Comparison of ENCODE assay signal across 13 mouse cellular contexts in genomic region chr17:30116226-30116625, GRCm38 (mm10).
DNase-seq lines count a peak whose midpoint lies in the region; ATAC-seq and TF ChIP-seq lines count a peak whose summit lies in the region.
"Had no signal": no experiment of that assay in that cellular context is flagged by ENCODE, and none has a peak within 500 bp of the region (broad histone marks: within the 10 kb centered on the region; RNA-seq: fewer than 3 reads in every experiment).

No protein-coding gene starts in this region.

- H3K4me1 ChIP-seq in hindbrain, embryonic 12.5 days, result peaks cover 18% of the 10 kb centered on the region
- peaks cover 22% of the 10 kb centered on the region for H3K4me1 ChIP-seq in hindbrain, embryonic 10.5 days (replicated peaks)
- H3K4me1 ChIP-seq in olfactory bulb, adult 2 months (ENCODE audit: control insufficient read depth, insufficient read depth, low read length), result peaks cover 17% of the 10 kb centered on the region; the same call in 1 of the 2 replicates

- no peak overlapping the region for H3K4me3 ChIP-seq in hindbrain, embryonic 12.5 days
- H3K4me3 ChIP-seq in hindbrain, embryonic 10.5 days, result no peak overlapping the region
- H3K4me3 ChIP-seq in olfactory bulb, adult 2 months (ENCODE audit: insufficient read depth, low read depth, low read length), result no peak overlapping the region
- H3K4me3 ChIP-seq: heart, adult 2 months; myocyte had no signal

- 71% methylated on average over 5 of the region's 5 CpGs for WGBS in hindbrain, embryonic 12.5 days
- WGBS in hindbrain, embryonic 10.5 days, result 76% methylated on average over 5 of the region's 5 CpGs
- 59% methylated on average over 5 of the region's 5 CpGs for WGBS in olfactory bulb, adult 2 months

- no peak overlapping the region for H3K27ac ChIP-seq in hindbrain, embryonic 12.5 days
- no peak overlapping the region for H3K27ac ChIP-seq in hindbrain, embryonic 10.5 days
- H3K27ac ChIP-seq in olfactory bulb, adult 2 months (ENCODE audit: insufficient read depth, low read depth, low read length), result peak overlapping the region; percentile 58; the same call in 1 of the 2 replicates
- H3K27ac ChIP-seq: heart, adult 2 months had no signal

- peak; percentile 22; the same call in 1 of the 2 replicates for ATAC-seq in hindbrain, embryonic 12.5 days (ENCODE audit: low FRiP score)
- ATAC-seq: activated CD4-positive, CD25-positive, alpha-beta regulatory T cell, adult 4 months had no signal

- no peak overlapping the region for H3K9ac ChIP-seq in hindbrain, embryonic 12.5 days

- H3K36me3 ChIP-seq in hindbrain, embryonic 12.5 days, result 0 out of 2 replicates have a peak, but pooled peaks cover 4% of the 10 kb centered on the region
- H3K36me3 ChIP-seq in hindbrain, embryonic 10.5 days, result peaks cover 7% of the 10 kb centered on the region; the same call in 1 of the 2 replicates

- TF ChIP-seq CTCF in olfactory bulb, adult 2 months (IDR thresholded peaks at IDR 0.05; ENCODE audit: insufficient read depth, low read depth, low read length), result no peak

- no peak for DNase-seq in hindbrain, embryonic 10.5 days (ENCODE audit: low spot score)
- DNase-seq in right cerebral cortex, adult 18-20 months, result peak; percentile 41
- DNase-seq in right cerebral cortex, adult 2 months (ENCODE audit: low spot score in 2 of 2), result no peak
- peak; percentile 25 to 51 for DNase-seq in frontal cortex, postnatal 14 days (ENCODE audit: low spot score in 2 of 2)
- no peak for DNase-seq in urinary bladder, postnatal 14 days (ENCODE audit: low spot score)
- no peak for DNase-seq in testis, postnatal 14 days (ENCODE audit: low spot score)
- DNase-seq: embryo, embryonic 11 days; heart, adult 2 months; kidney, postnatal 14 days had no signal

- TF ChIP-seq POLR2A in olfactory bulb, adult 2 months (IDR thresholded peaks at IDR 0.05; ENCODE audit: insufficient read depth, low read depth, low read length), result no peak

- H3K9me3 ChIP-seq in hindbrain, embryonic 12.5 days (replicated peaks), result no peaks in the 10 kb centered on the region
- H3K9me3 ChIP-seq in hindbrain, embryonic 10.5 days, result no peaks in the 10 kb centered on the region

- no peak overlapping the region for H3K4me2 ChIP-seq in hindbrain, embryonic 12.5 days (replicated peaks)

- H3K27me3 ChIP-seq in hindbrain, embryonic 12.5 days, result no peaks in the 10 kb centered on the region
- no peaks in the 10 kb centered on the region for H3K27me3 ChIP-seq in hindbrain, embryonic 10.5 days (ENCODE audit: insufficient read depth, poor library complexity, severe bottlenecking)

Comparison
In these comparisons a context has a peak if more than half of its experiments do, and no peak if none do; other contexts are left out.
1. DNase-seq: peak in right cerebral cortex, adult 18-20 months (single experiment) and frontal cortex, postnatal 14 days (2 of 2); none in hindbrain, embryonic 10.5 days (single experiment), right cerebral cortex, adult 2 months (0 of 2), urinary bladder, postnatal 14 days (single experiment) and testis, postnatal 14 days (single experiment).